Mouse (Mus musculus): ENCODE data around the gene Med13.
A peak's percentile ranks its signal among the peaks of the same experiment; 100 is the strongest.
"Not testable (repeated sequence)": the region's sequence is repeated elsewhere in the genome, so short reads cannot be mapped to it uniquely, and the experiment has no call there.

Gene Med13

GRCm38 (mm10) chr11:86380521-86381238, 23.3 kb upstream of the Med13 start:
- DNase-seq (ENCODE audit: low read depth, low spot score) = no peak

- DNase-seq (ENCODE audit: low read depth, low spot score) = no peak
Observed at GRCm38 (mm10) chr11:86378981-86379380, 21.6 kb upstream of the Med13 start.

GRCm38 (mm10) chr11:86377841-86378240, 20.4 kb upstream of the Med13 start:
- DNase-seq (ENCODE audit: low read depth, low spot score) = no peak

- DNase-seq (ENCODE audit: low read depth, low spot score) = no peak
Observed at GRCm38 (mm10) chr11:86376707-86377106, 19.3 kb upstream of the Med13 start.

- DNase-seq (ENCODE audit: low read depth, low spot score) = no peak
Observed at GRCm38 (mm10) chr11:86375086-86375485, 17.7 kb upstream of the Med13 start.

GRCm38 (mm10) chr11:86371266-86371665, 13.9 kb upstream of the Med13 start:
- no peak for DNase-seq (ENCODE audit: low read depth, low spot score)

- DNase-seq (ENCODE audit: low read depth, low spot score) = no peak
Observed at GRCm38 (mm10) chr11:86369860-86370259, 12.5 kb upstream of the Med13 start.

GRCm38 (mm10) chr11:86369003-86369402, 11.6 kb upstream of the Med13 start:
- DNase-seq (ENCODE audit: low read depth, low spot score) = no peak

GRCm38 (mm10) chr11:86364709-86365452, 7.5 kb upstream of the Med13 start:
- no peak for DNase-seq (ENCODE audit: low read depth, low spot score)

GRCm38 (mm10) chr11:86357984-86358528, 654 bp upstream of the Med13 start:
- DNase-seq (ENCODE audit: low read depth, low spot score) = peak; percentile 98

GRCm38 (mm10) chr11:86356007-86356853, 1.2 kb downstream of the Med13 start:
- no peak for DNase-seq (ENCODE audit: low read depth, low spot score)

- DNase-seq (ENCODE audit: low read depth, low spot score) = no peak
Observed at GRCm38 (mm10) chr11:86353586-86353985, 3.8 kb downstream of the Med13 start.

- DNase-seq (ENCODE audit: low read depth, low spot score) = no peak
Observed at GRCm38 (mm10) chr11:86351766-86352315, 5.6 kb downstream of the Med13 start.

GRCm38 (mm10) chr11:86350636-86351138, 6.7 kb downstream of the Med13 start:
- DNase-seq (ENCODE audit: low read depth, low spot score) = no peak

- DNase-seq (ENCODE audit: low read depth, low spot score) = no peak
Observed at GRCm38 (mm10) chr11:86349325-86349724, 8.1 kb downstream of the Med13 start.

GRCm38 (mm10) chr11:86348872-86349271, 8.5 kb downstream of the Med13 start:
- DNase-seq (ENCODE audit: low read depth, low spot score) = no peak

GRCm38 (mm10) chr11:86347387-86348122, 9.8 kb downstream of the Med13 start:
- DNase-seq (ENCODE audit: low read depth, low spot score) = no peak

GRCm38 (mm10) chr11:86346525-86346924, 10.9 kb downstream of the Med13 start:
- no peak for DNase-seq (ENCODE audit: low read depth, low spot score)

- not testable (repeated sequence) for DNase-seq (ENCODE audit: low read depth, low spot score)
Observed at GRCm38 (mm10) chr11:86344940-86345339, 12.5 kb downstream of the Med13 start.

- no peak for DNase-seq (ENCODE audit: low read depth, low spot score)
Observed at GRCm38 (mm10) chr11:86324251-86324650, 33.2 kb downstream of the Med13 start.

- not testable (repeated sequence) for DNase-seq (ENCODE audit: low read depth, low spot score)
Observed at GRCm38 (mm10) chr11:86314992-86315391, 42.4 kb downstream of the Med13 start.

All from forelimb bud, embryonic 11.5 days (tissue).